Mouse (Mus musculus) cerebellum, postnatal 14 days (tissue): ENCODE results near the gene Cyb5d1.

ENCODE experiments used
- DNase-seq, 2 experiments: peaks; one replicate each; pipeline ENCODE4 v3.0.0; 2021; ENCODE audit warnings: mixed read lengths in 2 of 2

The Cyb5d1 gene

DNA sequence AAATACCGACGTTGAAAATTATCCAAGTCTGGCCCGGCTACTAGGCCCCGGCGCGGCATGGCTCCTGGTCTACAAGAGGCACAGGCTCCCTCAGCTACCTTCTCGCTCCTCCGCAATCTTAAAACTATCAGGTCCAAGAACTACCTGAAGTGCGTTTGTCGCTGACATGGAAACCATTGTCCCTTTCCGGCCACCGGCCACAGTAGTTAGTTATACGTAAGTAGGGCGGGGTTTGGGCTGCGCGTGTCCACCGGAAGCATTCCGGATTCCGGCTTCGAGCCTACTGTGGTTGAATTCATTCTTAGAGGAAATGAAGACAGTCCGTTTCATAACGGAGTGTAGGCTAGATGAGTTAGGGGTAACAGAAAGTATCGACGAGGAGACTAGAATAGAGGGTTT, at the start of gene Cyb5d1, which contains the start of gene Naa38:
TSS of gene Cyb5d1 (minus strand) at position 397 of the 399 bp plus-strand sequence.
TSS of gene Naa38 (plus strand) at position 253 of the 399 bp plus-strand sequence.
- DNase-seq: peak; percentile 91 to 93

DNA sequence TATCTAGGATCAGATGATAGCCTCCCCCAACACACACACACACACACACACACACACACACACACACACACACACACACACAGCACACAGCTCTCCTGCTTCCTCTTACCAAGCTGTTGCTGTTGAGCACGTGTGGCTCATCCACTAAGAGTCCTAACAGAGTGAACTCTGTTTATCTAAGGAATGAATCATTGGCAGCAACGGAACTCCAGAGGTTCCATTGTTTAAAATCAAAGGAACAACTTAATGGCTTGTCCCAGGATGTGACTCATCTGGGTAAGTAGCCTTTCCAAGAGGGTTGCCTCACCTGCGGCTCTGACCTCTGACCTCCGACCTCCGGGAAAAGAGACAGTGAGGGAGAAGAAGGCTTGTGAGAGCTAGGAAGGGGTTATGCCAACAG, 47.9 kb upstream of the Cyb5d1 start:
- no peak for DNase-seq

DNA sequence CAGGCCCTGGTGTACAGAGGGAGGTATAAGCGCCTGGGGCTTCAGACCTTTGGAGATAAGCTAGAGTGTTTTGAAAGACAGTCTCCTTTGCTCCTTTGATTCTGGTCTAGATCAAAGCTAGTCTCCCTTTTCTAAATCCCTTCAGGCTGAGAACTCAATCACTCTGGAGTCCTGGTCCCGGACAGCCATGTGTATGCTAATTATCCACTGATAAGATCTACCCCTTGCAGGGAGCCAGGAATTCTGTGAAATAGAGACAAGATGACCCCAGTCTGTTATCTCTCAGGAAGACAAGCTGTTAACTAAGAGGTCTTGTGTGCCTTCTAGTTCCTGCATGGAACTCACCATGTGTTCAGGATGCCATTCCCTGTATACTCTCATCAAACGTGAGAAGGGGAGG, 41.9 kb upstream of the Cyb5d1 start:
- DNase-seq: no peak

DNA sequence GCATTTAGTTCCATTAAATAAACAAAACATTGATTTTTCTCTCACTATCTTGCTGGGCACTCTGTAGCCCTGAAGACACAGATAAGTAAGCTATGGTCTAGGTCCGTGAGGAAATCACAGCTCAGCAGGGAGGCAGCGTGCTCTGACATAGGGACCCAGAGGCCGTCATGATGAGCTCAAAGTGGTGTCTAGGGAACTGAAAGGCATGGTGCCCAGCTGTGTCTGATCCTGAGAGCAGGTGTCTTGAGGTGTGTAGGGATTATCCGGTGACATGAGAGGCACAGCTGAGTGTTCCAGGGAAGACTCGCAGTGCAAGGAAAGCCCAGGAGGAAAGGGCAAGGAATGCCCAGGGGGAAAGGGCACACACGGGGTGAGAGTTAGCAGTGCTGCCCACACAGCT, 37.8 kb upstream of the Cyb5d1 start:
- DNase-seq: no peak

DNA sequence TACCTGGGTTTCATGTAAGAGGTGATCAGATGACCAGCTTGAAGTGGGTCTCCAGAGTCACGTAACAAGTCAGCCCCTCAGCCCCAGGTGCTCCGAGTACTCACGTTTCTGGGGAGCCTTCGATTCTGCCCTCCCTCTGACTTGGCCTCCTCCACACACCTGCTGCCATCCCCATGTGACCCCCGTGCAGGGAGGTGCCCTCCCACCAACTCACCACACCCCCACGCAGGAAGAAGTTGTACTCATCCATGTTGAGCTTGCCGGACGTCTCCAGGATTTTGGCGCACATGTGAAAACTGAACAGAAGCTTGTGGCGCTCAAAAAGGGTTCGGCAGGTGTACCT, 37.2 kb upstream of the Cyb5d1 start:
- peak in 1 of 2 experiments; percentile 11 for DNase-seq

DNA sequence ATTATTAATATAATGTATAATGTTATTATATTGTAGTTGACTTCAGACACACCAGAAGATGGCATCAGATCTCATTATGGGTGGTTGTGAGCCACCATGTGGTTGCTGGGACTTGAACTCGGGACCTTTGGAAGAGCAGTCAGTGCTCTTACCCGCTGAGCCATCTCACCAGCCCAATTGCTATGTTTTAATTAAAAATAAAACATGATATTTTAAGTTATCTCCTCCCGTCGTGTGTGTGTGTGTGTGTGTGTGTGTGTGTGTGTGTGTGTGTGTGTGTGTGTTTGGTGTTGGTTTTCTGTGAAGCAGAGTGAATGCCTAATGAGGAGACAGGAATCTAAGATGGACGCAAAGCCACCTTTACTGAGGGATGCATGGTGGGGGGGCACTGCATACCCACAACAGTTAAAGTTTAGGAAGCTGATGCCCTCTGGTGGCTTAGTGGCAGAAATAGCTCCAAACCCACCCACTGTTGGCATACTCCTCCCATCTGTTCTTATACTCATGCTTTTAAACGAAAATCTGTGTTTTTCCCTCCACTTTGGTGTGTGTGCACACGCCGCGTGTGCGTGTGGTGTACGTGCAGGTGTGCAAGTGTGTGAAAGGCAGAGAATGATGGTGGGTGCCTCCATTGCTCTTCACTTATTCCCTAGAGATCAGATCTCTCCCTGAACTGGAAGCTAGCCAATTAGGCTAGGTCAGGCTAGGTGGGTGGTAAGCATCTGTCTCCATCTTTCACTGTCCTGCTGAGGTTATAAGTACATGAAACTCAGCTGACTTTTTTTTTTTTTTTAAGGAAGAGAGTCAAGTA, 36.6 kb upstream of the Cyb5d1 start:
- peak; percentile 89 to 91 for DNase-seq

DNA sequence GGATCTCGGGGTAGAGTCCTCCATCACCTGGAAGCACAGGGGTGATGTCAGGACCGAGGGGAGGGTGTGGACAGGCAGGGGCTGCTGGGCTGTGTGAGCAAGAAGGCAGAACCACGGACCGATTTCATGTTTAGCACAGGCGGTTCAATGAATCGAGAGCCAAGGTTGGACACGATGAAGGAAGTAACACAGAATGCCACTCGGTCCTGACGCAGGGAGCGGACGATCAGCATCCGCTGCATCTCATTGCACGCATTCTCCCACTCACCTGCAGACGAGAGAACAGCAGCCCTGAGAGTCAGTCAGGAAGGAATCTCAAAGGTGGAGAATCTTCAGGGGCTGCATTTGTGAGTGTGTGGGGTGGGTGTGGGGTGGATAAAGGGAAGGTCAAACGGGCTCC, 35.2 kb upstream of the Cyb5d1 start:
- DNase-seq: no peak

DNA sequence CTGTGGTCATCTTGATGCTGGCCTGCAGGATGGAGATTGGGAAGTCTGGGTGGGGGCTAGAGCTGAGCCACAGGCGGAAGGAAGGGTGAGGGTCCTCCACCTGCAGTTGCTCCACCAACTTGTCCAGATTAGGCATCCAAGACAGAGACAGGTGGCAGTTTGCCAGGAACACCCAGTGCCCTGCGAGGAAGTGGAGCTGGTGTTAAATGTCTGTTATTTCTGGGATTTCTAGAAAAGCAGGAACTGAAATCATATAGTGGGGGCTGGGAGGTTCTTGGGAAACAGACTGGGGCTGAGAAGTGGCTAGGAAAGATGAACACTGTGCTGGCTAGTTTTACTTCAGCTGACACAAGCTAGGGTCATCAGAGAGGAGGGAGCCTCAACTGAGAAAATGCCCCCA, 33.9 kb upstream of the Cyb5d1 start:
- DNase-seq: peak; percentile 37 to 61

DNA sequence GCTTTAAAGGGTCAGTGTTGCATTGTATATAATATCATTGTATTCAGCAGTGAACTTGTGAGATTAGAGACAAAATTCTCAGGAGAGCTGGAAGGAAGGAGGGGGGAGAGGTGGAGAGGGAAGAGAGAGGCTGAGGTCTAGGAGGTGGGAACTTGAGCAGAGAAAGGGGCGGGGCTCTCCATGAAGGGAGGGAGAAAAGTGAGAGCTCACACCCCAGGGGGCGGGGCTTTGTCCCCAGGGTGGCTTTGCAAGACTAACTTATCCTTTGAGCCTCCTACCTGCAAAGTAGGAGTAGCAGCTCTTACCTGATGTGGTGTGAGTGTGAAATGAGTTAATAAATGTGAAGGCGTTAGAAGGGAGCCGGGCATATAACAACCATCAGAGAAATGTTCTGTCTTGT, 33.3 kb upstream of the Cyb5d1 start:
- no peak for DNase-seq

DNA sequence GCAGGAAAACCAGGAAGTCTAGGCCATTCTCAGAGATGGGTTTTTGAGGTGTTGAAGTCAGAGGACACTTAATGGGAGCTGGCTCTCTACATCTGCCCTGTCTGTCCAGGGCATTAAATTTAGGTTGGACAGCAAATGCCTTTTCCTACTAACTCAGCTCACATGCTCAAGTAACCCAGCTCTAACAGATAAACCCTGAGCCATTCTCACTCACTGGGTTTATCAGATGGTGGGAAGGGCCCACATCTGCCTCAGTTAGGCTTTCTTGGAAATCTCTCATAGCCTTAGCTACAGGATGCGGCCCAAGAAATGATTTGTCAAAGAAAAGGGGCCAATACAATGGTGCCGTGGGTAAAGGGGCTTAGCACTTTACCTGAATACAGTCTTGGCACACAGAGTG, 30.8 kb upstream of the Cyb5d1 start:
- DNase-seq: no peak

DNA sequence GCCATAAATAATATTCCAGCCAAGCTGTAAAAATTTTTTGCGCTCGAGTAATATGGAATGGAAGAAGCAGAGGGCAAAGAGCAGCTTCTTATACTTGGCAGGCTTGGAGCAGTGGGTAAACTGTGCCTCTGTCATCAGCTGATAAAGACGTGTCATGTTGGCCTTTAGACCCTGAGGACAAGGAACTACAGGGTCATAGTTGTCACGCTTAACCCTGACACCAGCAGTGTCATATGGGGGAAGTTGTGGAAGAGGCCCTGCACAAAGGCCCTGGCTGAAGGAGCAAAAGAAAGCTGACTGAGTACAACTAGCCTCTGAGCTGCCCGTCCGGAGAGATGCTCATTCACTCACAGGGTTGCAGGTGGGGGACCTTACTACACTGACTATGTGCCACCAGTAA, 28.5 kb upstream of the Cyb5d1 start:
- DNase-seq: no peak

DNA sequence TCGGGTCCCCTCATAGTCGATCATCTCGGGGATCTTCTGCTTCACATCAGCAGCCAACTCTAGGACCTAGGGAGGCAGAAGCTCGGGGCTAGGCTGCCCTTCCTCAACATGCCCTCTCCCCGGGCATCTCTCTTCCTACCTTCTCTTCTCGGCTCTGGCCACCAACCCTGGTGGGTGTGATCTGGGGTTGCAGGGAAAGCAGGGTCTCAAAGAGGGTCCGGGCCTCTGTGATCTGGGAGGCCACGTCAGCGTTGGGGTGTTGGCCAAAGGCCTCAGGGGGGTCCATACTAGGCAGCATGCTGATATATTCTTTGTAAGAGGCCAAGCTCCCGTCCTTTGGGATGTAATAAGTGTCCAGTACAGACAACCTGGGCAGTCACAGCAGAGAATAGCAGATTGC, 27.4 kb upstream of the Cyb5d1 start:
- no peak for DNase-seq

DNA sequence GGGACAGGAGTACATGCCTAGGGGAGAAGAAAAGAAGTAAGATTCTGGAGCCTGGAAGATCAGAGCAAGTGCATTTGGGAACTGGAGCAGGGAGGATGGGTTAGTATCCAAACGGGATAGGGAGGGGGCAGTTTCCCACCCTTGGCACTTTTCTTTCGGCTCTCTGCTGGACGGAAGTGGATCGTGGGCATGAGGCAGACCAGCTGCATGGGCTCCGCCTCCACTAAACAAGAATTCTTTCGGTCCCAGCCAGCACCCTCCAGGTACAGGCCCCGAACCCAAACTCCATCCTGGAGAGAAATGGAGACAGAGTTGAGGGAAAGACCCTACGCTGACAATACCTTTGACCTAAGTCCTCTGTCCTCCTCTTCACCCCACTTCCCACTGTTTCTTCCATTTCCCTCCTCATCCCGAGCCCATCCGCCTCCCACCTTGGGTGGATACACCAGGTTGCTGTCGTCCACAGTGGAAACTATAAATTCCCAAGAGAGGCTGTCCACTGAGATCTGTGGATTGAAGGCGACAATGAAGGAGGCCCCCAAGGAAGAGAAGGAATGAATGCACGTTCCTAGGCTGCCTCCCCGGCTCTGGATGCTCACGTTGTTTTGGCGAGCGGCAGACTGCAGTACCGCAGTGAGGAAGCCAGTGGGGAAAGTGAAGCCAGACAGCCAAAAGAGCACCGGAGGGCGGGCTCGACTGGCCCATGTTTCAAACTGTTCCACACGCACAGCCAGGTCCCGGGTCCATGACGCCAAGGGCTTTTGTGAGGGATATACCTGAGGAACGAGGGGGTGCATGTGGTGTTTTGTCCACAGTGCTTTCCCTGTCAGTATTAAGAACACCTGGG, 25.9 kb upstream of the Cyb5d1 start:
- peak in 1 of 2 experiments; percentile 24 for DNase-seq

DNA sequence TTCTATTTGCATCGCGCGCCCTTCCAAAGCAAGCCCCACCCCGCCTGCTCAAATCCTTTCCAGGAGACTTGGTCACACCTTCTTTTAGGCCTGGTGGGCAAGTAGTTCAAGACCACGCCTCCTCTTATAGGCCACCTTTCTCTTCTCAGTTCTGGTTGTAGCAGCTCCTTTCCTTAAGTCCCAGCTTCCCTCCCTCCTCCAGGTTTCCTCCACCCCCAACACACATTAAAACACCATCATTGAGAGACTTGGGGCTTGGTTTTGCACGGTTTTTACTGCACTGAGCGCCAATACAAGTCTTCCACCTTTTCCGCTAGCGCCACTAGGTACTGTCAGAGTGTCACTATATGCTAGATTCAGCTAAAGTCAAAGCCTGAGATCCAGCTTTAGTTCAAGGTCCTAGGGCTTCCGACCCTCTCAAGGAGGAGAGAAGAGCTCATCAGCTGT, 25.1 kb upstream of the Cyb5d1 start:
- no peak for DNase-seq

DNA sequence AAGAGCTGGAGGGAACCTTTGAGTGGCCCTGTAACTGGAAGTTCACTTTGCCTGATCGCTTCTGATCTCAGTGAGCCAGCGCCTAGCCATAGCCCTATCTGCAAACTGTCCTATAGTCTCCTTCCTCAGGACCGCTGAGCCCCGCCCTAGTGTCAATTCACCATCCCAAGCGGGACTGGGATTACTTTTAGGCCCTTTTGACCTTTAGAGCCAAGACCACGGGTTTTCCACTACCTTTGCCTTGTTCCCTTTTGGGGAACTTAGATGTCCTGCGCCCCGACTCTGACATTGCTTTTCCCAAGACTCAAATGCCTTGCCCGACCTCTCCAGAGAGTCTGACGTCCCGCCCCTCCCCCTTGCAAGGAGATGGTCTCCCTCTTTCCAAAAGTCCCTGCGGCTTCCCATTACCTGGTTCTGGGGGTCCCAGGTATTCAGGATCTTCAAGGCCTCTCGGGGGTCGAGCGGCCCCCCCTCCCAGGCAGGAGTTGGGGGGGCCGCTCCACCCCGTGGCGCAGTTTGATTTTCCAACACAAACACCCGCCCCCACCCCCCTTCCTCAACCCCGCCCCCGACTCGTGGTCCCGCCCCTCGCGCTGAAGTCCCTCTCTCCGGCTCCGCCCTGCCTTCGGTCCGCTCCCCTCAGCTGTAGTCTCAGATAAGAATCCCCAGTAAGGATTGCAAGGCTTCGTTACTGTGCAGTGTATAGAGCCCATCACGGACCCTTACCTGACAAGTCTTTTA, 24.6 kb upstream of the Cyb5d1 start:
- DNase-seq: peak; percentile 43 to 58

DNA sequence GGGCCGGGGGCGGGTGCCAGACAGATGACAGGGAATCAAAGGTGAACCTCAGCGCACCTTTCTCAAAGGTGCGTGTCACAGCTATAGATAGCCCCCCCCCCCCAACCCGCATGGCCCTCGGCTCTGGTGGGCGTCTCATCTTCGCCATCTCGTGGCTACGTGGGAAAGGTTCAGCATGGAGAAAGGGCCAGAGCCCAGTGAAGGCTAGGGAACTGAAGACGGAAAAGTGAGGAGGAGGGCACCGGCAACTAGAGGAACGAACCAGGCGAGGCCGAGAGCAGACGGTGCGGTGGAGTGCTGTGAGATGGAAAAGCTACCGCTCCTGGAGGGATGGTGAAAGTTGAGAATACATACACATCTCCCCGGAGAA, 24.0 kb upstream of the Cyb5d1 start:
- peak; percentile 64 to 78 for DNase-seq

DNA sequence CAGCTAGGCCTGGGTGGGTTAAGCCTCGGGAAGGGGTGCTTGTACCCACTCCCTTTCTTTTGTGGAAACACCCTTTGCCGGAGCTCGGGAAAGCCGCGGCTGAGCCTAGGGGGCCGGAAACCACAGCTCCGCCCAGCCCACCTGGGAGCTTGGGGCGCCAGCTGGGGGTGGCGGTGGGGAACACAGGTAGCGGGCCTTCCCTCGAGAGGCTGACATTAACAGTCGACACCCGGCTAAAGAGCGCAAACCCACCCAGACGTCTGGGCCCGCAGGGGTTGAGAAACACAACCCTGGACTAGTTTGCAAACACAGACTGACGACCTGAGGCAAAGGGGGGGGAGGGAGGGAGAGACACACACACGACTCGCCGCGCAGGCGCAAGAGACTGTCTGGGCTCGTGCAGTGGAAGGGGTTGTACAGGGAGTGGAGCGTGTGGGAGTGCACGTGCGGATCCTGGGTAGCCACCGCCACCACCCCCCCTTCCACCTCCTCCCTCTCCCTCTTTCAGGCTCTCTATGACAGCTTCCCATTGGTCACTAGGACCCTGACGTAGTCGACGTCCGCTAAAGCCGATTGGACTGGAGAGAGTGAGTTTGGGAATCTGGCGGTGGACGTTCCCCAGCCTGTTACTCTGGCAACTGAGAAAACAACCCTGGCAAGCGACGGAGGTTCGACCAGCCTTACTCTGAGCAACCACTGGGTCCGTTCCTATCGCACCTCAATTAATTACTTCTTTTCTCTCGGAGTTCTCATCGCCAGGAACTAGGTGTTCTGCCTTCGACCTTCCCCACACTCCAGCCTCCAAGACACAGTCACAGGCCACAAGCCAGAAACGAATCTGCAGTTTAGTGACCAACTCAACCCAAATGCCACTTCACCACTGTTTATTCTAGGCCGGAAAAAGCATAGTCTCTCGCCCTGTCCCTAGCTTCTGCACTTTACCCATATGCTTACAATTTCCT, 23.3 kb upstream of the Cyb5d1 start:
- DNase-seq: peak; percentile 95 to 96

DNA sequence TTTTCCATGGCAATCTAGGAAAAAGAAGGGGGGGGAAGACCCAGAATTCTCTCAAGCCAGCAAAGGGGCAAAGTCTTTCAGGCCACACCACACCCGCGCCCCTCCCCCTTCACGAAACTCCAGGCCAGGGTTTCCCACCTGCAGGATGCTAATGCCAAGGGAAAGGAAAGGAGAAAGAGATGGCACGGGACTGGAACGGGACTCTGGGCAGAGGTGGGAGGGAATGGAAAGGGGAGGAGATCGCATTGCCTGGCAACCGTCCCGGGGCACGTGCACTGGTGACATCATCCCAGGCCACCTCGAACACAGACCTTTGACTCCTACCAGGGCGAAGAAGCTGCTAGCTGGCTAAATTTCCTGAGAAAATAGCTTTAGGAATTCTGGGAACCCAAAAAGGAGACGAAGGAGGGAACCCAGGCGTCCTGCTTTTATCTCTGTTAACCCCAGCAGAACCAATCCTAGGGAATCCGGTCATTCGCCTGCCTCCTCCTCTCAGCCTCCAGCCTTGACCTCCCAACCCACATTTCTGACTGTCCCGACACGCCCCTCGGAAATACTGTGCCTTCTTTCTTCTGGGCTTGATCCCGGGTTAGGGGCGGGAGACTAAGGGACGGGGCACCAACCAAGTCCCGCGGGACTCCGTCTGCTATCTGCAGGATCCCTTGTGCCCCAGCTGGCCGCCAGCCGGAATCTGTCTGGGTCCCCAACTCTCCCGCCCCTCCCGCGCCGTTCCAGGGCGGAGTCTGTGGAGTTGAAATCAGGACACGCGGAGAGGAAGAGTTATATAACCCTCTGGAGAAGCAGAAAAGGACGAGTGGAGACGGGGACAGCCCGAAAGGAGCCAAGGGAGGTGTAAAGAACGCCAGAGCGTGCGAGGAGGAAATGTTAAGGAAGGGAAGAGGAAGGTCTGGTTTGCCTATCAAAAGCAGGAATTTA, 22.3 kb upstream of the Cyb5d1 start:
- peak; percentile 99 to 100 for DNase-seq

DNA sequence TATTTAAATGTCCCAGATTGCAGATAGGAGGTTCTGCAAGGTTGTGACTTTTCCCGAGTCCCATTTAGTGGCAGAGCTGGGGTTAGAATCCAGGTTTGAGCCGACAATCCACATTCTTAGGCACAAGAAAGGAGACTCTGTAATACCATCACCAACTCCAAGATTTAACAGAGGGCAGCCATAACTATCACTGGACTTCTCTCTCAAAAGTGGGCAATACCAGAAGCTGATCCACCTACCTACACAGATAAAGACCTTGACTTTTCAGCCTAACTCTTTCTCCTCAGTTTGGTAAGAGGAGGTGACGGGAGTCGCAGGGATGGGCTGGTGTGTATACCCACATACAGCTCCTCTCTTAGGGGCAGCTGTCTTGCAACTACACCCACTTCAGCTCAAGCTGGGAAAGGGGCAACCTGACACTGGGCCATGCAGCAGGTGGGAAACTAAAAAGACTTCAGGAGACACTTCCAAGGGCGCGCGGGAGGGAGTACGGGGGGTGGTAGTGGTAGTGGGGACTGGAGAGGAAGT, 21.6 kb upstream of the Cyb5d1 start:
- no peak for DNase-seq

DNA sequence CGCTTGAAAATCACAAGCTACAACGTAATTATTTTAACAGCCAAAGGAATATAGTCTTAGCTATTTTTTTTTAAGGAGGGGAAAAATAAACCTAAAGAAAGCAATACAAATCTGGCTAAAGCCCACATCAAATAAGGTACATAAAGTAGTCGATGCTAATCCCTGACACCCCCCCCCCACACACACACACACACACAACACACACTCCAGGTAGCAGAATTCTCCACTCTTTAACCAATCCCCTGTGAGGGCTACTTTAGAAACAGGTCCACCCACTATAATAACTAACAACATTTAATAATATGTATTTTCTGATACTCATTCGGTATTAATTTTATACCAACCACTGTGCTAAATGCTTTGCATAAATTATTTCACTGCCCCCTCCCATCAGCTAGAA, 21.1 kb upstream of the Cyb5d1 start:
- peak in 1 of 2 experiments; percentile 18 for DNase-seq
